Mouse (Mus musculus) liver, adult 2 months (tissue): ENCODE measurements around the gene Atg10. TPM values are rescaled to one million over a fixed set of nuclear protein-coding genes. Genes with fewer than 3 reads are reported as not detected.
A peak's percentile ranks its signal among the peaks of the same experiment; 100 is the strongest.

Experiments used
- DNase-seq: peaks from one replicate; pipeline ENCODE4 v3.0.0-alpha.2; 2011; ENCODE audit warnings: low read depth, low spot score; ENCODE audit errors: extremely low read depth
- H3K27ac ChIP-seq: fragments of 200-500 bp; replicated peaks from 2 replicates; pipeline ENCODE4 v1.5.1; 2012; ENCODE audit warnings: low read depth, mild to moderate bottlenecking, control low read depth, inconsistent platforms, low read length; ENCODE audit not compliant: insufficient read depth
- H3K27me3 ChIP-seq: fragments of 200-500 bp; 2 replicates; pipeline ENCODE4 v1.6.1; 2012; ENCODE audit warnings: mild to moderate bottlenecking, moderate library complexity, low read length, inconsistent platforms; ENCODE audit not compliant: control insufficient read depth, insufficient read depth
- H3K36me3 ChIP-seq: fragments of 200-500 bp; 2 replicates; pipeline ENCODE4 v1.6.1; 2012; ENCODE audit warnings: low read length, inconsistent platforms; ENCODE audit not compliant: control insufficient read depth, insufficient read depth
- H3K4me1 ChIP-seq: fragments of 200-500 bp; 2 replicates; pipeline ENCODE4 v1.6.1; 2011; ENCODE audit warnings: low read length; ENCODE audit not compliant: control insufficient read depth, insufficient read depth
- H3K4me3 ChIP-seq: fragments of 200-500 bp; 2 replicates; pipeline ENCODE4 v1.5.1; 2011; ENCODE audit warnings: low read depth, mild to moderate bottlenecking, control low read depth, low read length, moderate library complexity; ENCODE audit not compliant: insufficient read depth
- H3K79me2 ChIP-seq: fragments of 200-500 bp; 2 replicates; pipeline ENCODE4 v1.6.1; 2012; ENCODE audit warnings: inconsistent platforms, mild to moderate bottlenecking, low read length, moderate library complexity; ENCODE audit not compliant: control insufficient read depth, insufficient read depth
- H3K9ac ChIP-seq: fragments of 200-500 bp; 2 replicates; pipeline ENCODE4 v1.6.1; 2012; ENCODE audit warnings: low read depth, mild to moderate bottlenecking, control low read depth, inconsistent platforms, low read length
- CTCF ChIP-seq: fragments of 200-500 bp; IDR thresholded peaks from 2 replicates; pipeline ENCODE4 v1.5.1; 2011; ENCODE audit warnings: low read depth, low read length, control low read depth
- POLR2A ChIP-seq: fragments of 200-500 bp; IDR thresholded peaks from 2 replicates; pipeline ENCODE4 v1.6.1; 2011; ENCODE audit warnings: low read length, control low read depth; ENCODE audit not compliant: insufficient read depth; ENCODE audit errors: extremely low read depth
- WGBS: fragments of 180-500 bp; shearing (Covaris S2); methylation state at CpG from one replicate; pipeline ENCODE4 v1.1.7; 2018; 5-methylcytosine and 5-hydroxymethylcytosine counted together
- polyA plus RNA-seq: library from polyadenylated mRNA; depleted of rRNA; stranded (reverse); fragments of >200 nt; gene quantifications from 2 replicates; pipeline ENCODE4 v1.2.3, GENCODE M21; 2012
- total RNA-seq: library from RNA; depleted of rRNA; stranded (reverse); fragments of >200 nt; gene quantifications from 2 replicates; pipeline ENCODE4 v1.2.3, GENCODE M21; 2014

Atg10 gene
- total and polyA plus RNA-seq, 2 experiments, result 0.94 to 5.3 TPM

- H3K79me2 ChIP-seq, result no peaks in the 10 kb centered on the region
- 55% methylated on average over 10 of the region's 10 CpGs for WGBS
- no peaks in the 10 kb centered on the region for H3K27me3 ChIP-seq
- TF ChIP-seq POLR2A (no peak), CTCF (no peak)
- H3K4me3 ChIP-seq, result no peak overlapping the region
- H3K4me1 ChIP-seq, result peaks cover 2% of the 10 kb centered on the region; the same call in 1 of the 2 replicates
- H3K27ac ChIP-seq, result no peak overlapping the region
- H3K36me3 ChIP-seq, result no peaks in the 10 kb centered on the region
- peak; percentile 83 for DNase-seq
- no peak overlapping the region for H3K9ac ChIP-seq
These were observed 260.7 kb downstream of the Atg10 start for GRCm38 (mm10) chr13:90962836-90963760.

- WGBS, result 97% methylated on average over 8 of the region's 8 CpGs
- Histone ChIP-seq H3K4me3 (no peak overlapping the region), H3K27ac (no peak overlapping the region), H3K79me2 (no peaks in the 10 kb centered on the region), H3K36me3 (no peaks in the 10 kb centered on the region), H3K4me1 (peaks cover 2% of the 10 kb centered on the region; the same call in 1 of the 2 replicates), H3K9ac (no peak overlapping the region), H3K27me3 (no peaks in the 10 kb centered on the region)
- DNase-seq, result no peak
- TF ChIP-seq CTCF (no peak), POLR2A (no peak)
These were observed 263.2 kb downstream of the Atg10 start for GRCm38 (mm10) chr13:90960591-90960990.

- no peaks in the 10 kb centered on the region for H3K79me2 ChIP-seq
- H3K27me3 ChIP-seq, result no peaks in the 10 kb centered on the region
- no peak overlapping the region for H3K4me3 ChIP-seq
- DNase-seq, result no peak
- H3K4me1 ChIP-seq, result peaks cover 2% of the 10 kb centered on the region; the same call in 1 of the 2 replicates
- no peak overlapping the region for H3K27ac ChIP-seq
- H3K36me3 ChIP-seq, result no peaks in the 10 kb centered on the region
- no peak overlapping the region for H3K9ac ChIP-seq
- no peak for TF ChIP-seq POLR2A
- TF ChIP-seq CTCF, result no peak
- 76% methylated on average over 2 of the region's 2 CpGs for WGBS
These were observed 264.9 kb downstream of the Atg10 start for GRCm38 (mm10) chr13:90958894-90959293.

GRCm38 (mm10) chr13:90939600-90939999, 284.2 kb downstream of the Atg10 start:
- no peak overlapping the region for H3K9ac ChIP-seq
- no peaks in the 10 kb centered on the region for H3K36me3 ChIP-seq
- H3K79me2 ChIP-seq, result no peaks in the 10 kb centered on the region
- 89% methylated on average over 5 of the region's 5 CpGs for WGBS
- no peaks in the 10 kb centered on the region for H3K27me3 ChIP-seq
- TF ChIP-seq POLR2A (no peak), CTCF (no peak)
- H3K4me1 ChIP-seq, result no peaks in the 10 kb centered on the region
- H3K27ac ChIP-seq, result no peak overlapping the region
- no peak for DNase-seq
- H3K4me3 ChIP-seq, result no peak overlapping the region

- no peak for DNase-seq
- Histone ChIP-seq H3K27ac (no peak overlapping the region), H3K36me3 (no peaks in the 10 kb centered on the region), H3K4me1 (no peaks in the 10 kb centered on the region), H3K4me3 (no peak overlapping the region), H3K79me2 (no peaks in the 10 kb centered on the region), H3K27me3 (no peaks in the 10 kb centered on the region), H3K9ac (no peak overlapping the region)
- TF ChIP-seq POLR2A (no peak), CTCF (no peak)
- 65% methylated on average over 6 of the region's 6 CpGs for WGBS
These were observed 284.6 kb downstream of the Atg10 start for GRCm38 (mm10) chr13:90939192-90939591.

GRCm38 (mm10) chr13:90935852-90936251, 287.9 kb downstream of the Atg10 start:
- no peaks in the 10 kb centered on the region for H3K36me3 ChIP-seq
- no peak overlapping the region for H3K4me3 ChIP-seq
- TF ChIP-seq CTCF (no peak), POLR2A (no peak)
- DNase-seq, result no peak
- no peak overlapping the region for H3K9ac ChIP-seq
- H3K27ac ChIP-seq, result no peak overlapping the region
- WGBS, result 87% methylated on average over 7 of the region's 7 CpGs
- H3K27me3 ChIP-seq, result no peaks in the 10 kb centered on the region
- no peaks in the 10 kb centered on the region for H3K4me1 ChIP-seq
- no peaks in the 10 kb centered on the region for H3K79me2 ChIP-seq
